Mouse (Mus musculus) CH12.LX (cell line): ENCODE measurements at regions not wholly inside any gene's neighbourhood (a gene's known extent, or its start where the extent isn't known, plus 50 kb on each side); places are given as distances from the start of the nearest gene placed in this dataset.

Experiments
- DNase-seq: peaks from one replicate; pipeline ENCODE4 v3.0.0-alpha.2; 2013; ENCODE audit errors: extremely low read depth
- H3K27ac ChIP-seq: 2 replicates; pipeline ENCODE4 v1.5.1; 2012; ENCODE audit warnings: low read depth, mild to moderate bottlenecking, control low read depth, moderate library complexity; ENCODE audit not compliant: insufficient read depth
- H3K27me3 ChIP-seq: replicated peaks from 2 replicates; pipeline ENCODE3; 2012; ENCODE audit warnings: inconsistent platforms
- H3K36me3 ChIP-seq, 2 experiments: replicated peaks in 1 of 2; 2 replicates each; pipeline versions ENCODE3 to v1.6.1; 2012; ENCODE audit warnings: inconsistent platforms in 1 of 2, low read length in 1 of 2, mild to moderate bottlenecking in 1 of 2, mixed read lengths in 1 of 2, moderate library complexity in 1 of 2; ENCODE audit not compliant: control insufficient read depth in 1 of 2, insufficient read depth in 1 of 2
- H3K4me1 ChIP-seq, 2 experiments: 2 replicates each; pipeline ENCODE4 v1.6.1; 2012; ENCODE audit warnings: inconsistent platforms in 1 of 2, moderate library complexity in 1 of 2; ENCODE audit not compliant: insufficient read depth in 2 of 2, control insufficient read depth in 1 of 2
- H3K4me2 ChIP-seq: 2 replicates; pipeline ENCODE4 v1.6.1; 2012; ENCODE audit warnings: low read depth, mild to moderate bottlenecking, control low read depth; ENCODE audit not compliant: poor library complexity, insufficient read depth, severe bottlenecking
- H3K4me3 ChIP-seq, 3 experiments: fragments of 150-350 bp in 1 of 3; sonication (generic) in 1 of 3; replicated peaks in 1 of 3; 2 replicates each; pipeline versions ENCODE3 to v1.5.1; 2011 to 2012; ENCODE audit warnings: low read depth in 2 of 3, low read length in 2 of 3, mild to moderate bottlenecking in 2 of 3, moderate library complexity in 2 of 3, control low read depth in 1 of 3, improper control_type of control experiment in 1 of 3, inconsistent platforms in 1 of 3, mixed read lengths in 1 of 3; ENCODE audit not compliant: poor library complexity in 1 of 3
- H3K79me2 ChIP-seq: replicated peaks from 2 replicates; pipeline ENCODE4 v1.6.1; 2012; ENCODE audit warnings: mild to moderate bottlenecking, moderate library complexity; ENCODE audit not compliant: control insufficient read depth, poor library complexity, insufficient read depth, severe bottlenecking; ENCODE audit errors: extremely low read depth
- H3K9ac ChIP-seq: 2 replicates; pipeline ENCODE4 v1.6.1; 2012; ENCODE audit warnings: low read depth, mild to moderate bottlenecking, control low read depth, moderate library complexity; ENCODE audit not compliant: insufficient read depth
- H3K9me3 ChIP-seq: replicated peaks from 2 replicates; pipeline ENCODE3; 2012; ENCODE audit warnings: low read length, inconsistent platforms, mixed read lengths
- BHLHE40 ChIP-seq: IDR thresholded peaks from 2 replicates; pipeline ENCODE4 v1.6.1; 2011; ENCODE audit warnings: mild to moderate bottlenecking, low read depth, low read length, improper control_type of control experiment
- CHD1 ChIP-seq: IDR thresholded peaks from 2 replicates; pipeline ENCODE4 v1.6.1; 2012; ENCODE audit warnings: low read depth, low read length, improper control_type of control experiment, inconsistent platforms
- CHD2 ChIP-seq: IDR thresholded peaks from 2 replicates; pipeline ENCODE4 v1.6.1; 2011; ENCODE audit warnings: low read length, improper control_type of control experiment
- ETS1 ChIP-seq: conservative IDR thresholded peaks from 2 replicates; pipeline ENCODE4 v1.6.1; 2012; ENCODE audit warnings: low read depth, mild to moderate bottlenecking, inconsistent platforms, low read length, improper control_type of control experiment, moderate library complexity
- HCFC1 ChIP-seq: IDR thresholded peaks from 2 replicates; pipeline ENCODE4 v1.6.1; 2012; ENCODE audit warnings: low read depth, mild to moderate bottlenecking, inconsistent platforms, low read length, improper control_type of control experiment
- JUN ChIP-seq: IDR thresholded peaks from 2 replicates; pipeline ENCODE4 v1.6.1; 2011; ENCODE audit warnings: low read depth, mild to moderate bottlenecking, low read length, improper control_type of control experiment, moderate library complexity; ENCODE audit not compliant: insufficient read depth
- MAFK ChIP-seq: IDR thresholded peaks from 2 replicates; pipeline ENCODE4 v1.6.1; 2011; ENCODE audit warnings: low read length, improper control_type of control experiment; ENCODE audit not compliant: insufficient replicate concordance
- MAZ ChIP-seq: IDR thresholded peaks from 2 replicates; pipeline ENCODE4 v1.6.1; 2012; ENCODE audit warnings: low read depth, mild to moderate bottlenecking, inconsistent platforms, low read length, improper control_type of control experiment, moderate library complexity
- MEF2A ChIP-seq: IDR thresholded peaks from 2 replicates; pipeline ENCODE4 v1.6.1; 2014; ENCODE audit warnings: low read depth, mild to moderate bottlenecking, inconsistent platforms, low read length, improper control_type of control experiment, borderline replicate concordance
- MXI1 ChIP-seq: IDR thresholded peaks from 2 replicates; pipeline ENCODE4 v1.6.1; 2011; ENCODE audit warnings: mild to moderate bottlenecking, low read depth, low read length, improper control_type of control experiment
- PAX5 ChIP-seq: IDR thresholded peaks from 2 replicates; pipeline ENCODE4 v1.6.1; 2012; ENCODE audit warnings: low read length, inconsistent platforms, mixed read lengths
- POLR2A ChIP-seq: IDR thresholded peaks from 2 replicates; pipeline ENCODE4 v1.6.1; 2011; ENCODE audit warnings: low read depth, mild to moderate bottlenecking, improper control_type of control experiment, low read length
- POLR2AphosphoS2 ChIP-seq: IDR thresholded peaks from 2 replicates; pipeline ENCODE4 v1.6.1; 2011; ENCODE audit warnings: low read depth, low read length, improper control_type of control experiment
- UBTF ChIP-seq: IDR thresholded peaks from 2 replicates; pipeline ENCODE4 v1.6.1; 2012; ENCODE audit warnings: low read depth, mild to moderate bottlenecking, inconsistent platforms, low read length, improper control_type of control experiment, moderate library complexity
- USF2 ChIP-seq: conservative IDR thresholded peaks from 2 replicates; pipeline ENCODE4 v1.6.1; 2011; ENCODE audit warnings: low read depth, low read length, improper control_type of control experiment
- ZKSCAN1 ChIP-seq: IDR thresholded peaks from 2 replicates; pipeline ENCODE4 v1.6.1; 2012; ENCODE audit warnings: low read depth, inconsistent platforms, low read length, improper control_type of control experiment, borderline replicate concordance
- dilution Hi-C: fragments of 300-500 bp; cut with MboI; formaldehyde crosslinking; loops from 2 replicates; pipeline ENCODE4 v1.14.3; 2020; ENCODE audit warnings: low sequenced_read_pairs; ENCODE audit not compliant: extremely low pct_unique_long_range_greater_than_20kb, extremely low pct_ligation_motif_present
- in situ Hi-C: fragments of 300-500 bp; cut with MboI; formaldehyde crosslinking; loops from 3 replicates; pipeline ENCODE4 v1.14.3; 2019; ENCODE audit warnings: low sequenced_read_pairs, low pct_ligation_motif_present, low pct_unique_long_range_greater_than_20kb, mixed read lengths

- Histone ChIP-seq H3K27ac (no peak overlapping the region), H3K79me2 (no peaks in the 10 kb centered on the region), H3K4me3 (no peak overlapping the region), H3K9ac (no peak overlapping the region), H3K27me3 (no peaks in the 10 kb centered on the region), H3K9me3 (no peaks in the 10 kb centered on the region), H3K4me2 (no peak overlapping the region), H3K4me1 (peaks cover 2 to 21% of the 10 kb centered on the region in 2 experiments; a peak in 3 of 4 replicates), H3K36me3 (no peaks in the 10 kb centered on the region)
- no peak for TF ChIP-seq CHD2
- TF ChIP-seq HCFC1 = no peak
- no peak for TF ChIP-seq USF2
- TF ChIP-seq MAFK = no peak
- TF ChIP-seq MXI1 = no peak
- no peak for TF ChIP-seq ETS1
- dilution Hi-C loops (no loop called here), in situ Hi-C loops (no loop called here)
- DNase-seq = no peak
Observed at GRCm38 (mm10) chr3:38232111-38233076, 252.2 kb downstream of the Ankrd50 start.

- DNase-seq = no peak
- Histone ChIP-seq H3K4me3 (no peak overlapping the region), H3K9ac (no peak overlapping the region), H3K4me2 (no peak overlapping the region), H3K36me3 (no peaks in the 10 kb centered on the region), H3K79me2 (no peaks in the 10 kb centered on the region), H3K4me1 (peaks cover 7 to 14% of the 10 kb centered on the region in 2 experiments; a peak in 3 of 4 replicates), H3K27me3 (peaks cover 3% of the 10 kb centered on the region), H3K27ac (no peak overlapping the region), H3K9me3 (no peaks in the 10 kb centered on the region)
- dilution Hi-C loops (no loop called here), in situ Hi-C loops (no loop called here)
- TF ChIP-seq BHLHE40 = no peak
- TF ChIP-seq JUN = no peak
Observed at GRCm38 (mm10) chr3:38231506-38231905, 253.1 kb downstream of the Ankrd50 start.

DNA sequence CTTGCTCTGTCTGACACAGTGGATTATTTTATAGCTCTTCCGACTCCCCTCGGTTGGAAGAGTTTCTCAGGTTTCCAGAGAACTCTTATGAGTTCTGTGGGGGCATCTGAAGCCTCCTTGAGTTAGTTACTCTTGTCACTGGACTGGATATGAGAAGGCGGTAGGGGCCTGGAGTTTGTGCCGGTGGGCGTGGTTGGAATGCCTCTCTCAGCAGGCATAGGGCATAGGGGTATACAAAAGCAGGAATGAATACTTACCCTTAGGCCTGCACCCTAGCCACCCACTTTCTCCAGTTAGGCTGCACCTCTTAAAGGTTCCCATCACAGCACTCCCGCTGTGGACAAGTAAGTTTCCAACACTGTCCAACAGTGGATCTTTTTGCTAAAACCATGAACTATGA lies 253.8 kb downstream of the Ankrd50 start:
- in situ Hi-C loops = no loop called here
- Histone ChIP-seq H3K27ac (no peak overlapping the region), H3K79me2 (no peaks in the 10 kb centered on the region)
- TF ChIP-seq MXI1 = no peak
- TF ChIP-seq USF2 = no peak
- TF ChIP-seq MEF2A = no peak
- no peak for TF ChIP-seq JUN
- TF ChIP-seq ETS1 = no peak
- TF ChIP-seq UBTF = no peak
- no peak for TF ChIP-seq PAX5
- TF ChIP-seq CHD1 = no peak
- TF ChIP-seq POLR2AphosphoS2 = no peak
- no peak for TF ChIP-seq ZKSCAN1
- no peak for TF ChIP-seq MAZ
- no peak for TF ChIP-seq POLR2A
- TF ChIP-seq, all 38 proteins: peak for 0
- H3K9me3 ChIP-seq = no peaks in the 10 kb centered on the region
- peaks cover 3% of the 10 kb centered on the region for H3K27me3 ChIP-seq
- no peak overlapping the region for H3K4me3 ChIP-seq
- DNase-seq = no peak
- peaks cover 4 to 7% of the 10 kb centered on the region in 2 experiments; a peak in 2 of 4 replicates for H3K4me1 ChIP-seq
- dilution Hi-C loops = no loop called here
- H3K36me3 ChIP-seq = no peaks in the 10 kb centered on the region
- H3K9ac ChIP-seq = no peak overlapping the region
- H3K4me2 ChIP-seq = no peak overlapping the region
